Mouse (Mus musculus) heart, adult 2 months (tissue): ENCODE data around the gene Ncbp3. TPM values are rescaled to one million over a fixed set of nuclear protein-coding genes. Genes with fewer than 3 reads are reported as not detected.
A peak's percentile ranks its signal among the peaks of the same experiment; 100 is the strongest.

Experiments
- DNase-seq, 2 experiments: peaks; one replicate each; pipeline ENCODE4 v3.0.0; 2021
- H3K27ac ChIP-seq: fragments of 200-600 bp; 2 replicates; pipeline ENCODE4 v1.8.1; 2022
- H3K27me3 ChIP-seq: fragments of 200-500 bp; 2 replicates; pipeline ENCODE4 v1.6.1; 2012; ENCODE audit warnings: mild to moderate bottlenecking, low read length, inconsistent platforms, mixed read lengths; ENCODE audit not compliant: control insufficient read depth, insufficient read depth
- H3K36me3 ChIP-seq: fragments of 200-500 bp; 2 replicates; pipeline ENCODE4 v1.6.1; 2012; ENCODE audit warnings: low read length, inconsistent platforms; ENCODE audit not compliant: control insufficient read depth, insufficient read depth
- H3K4me1 ChIP-seq: fragments of 200-500 bp; 2 replicates; pipeline ENCODE4 v1.6.1; 2011; ENCODE audit warnings: low read length; ENCODE audit not compliant: control insufficient read depth, insufficient read depth
- H3K4me3 ChIP-seq: fragments of 200-600 bp; 2 replicates; pipeline ENCODE4 v1.8.1; 2022
- H3K79me2 ChIP-seq: fragments of 200-500 bp; replicated peaks from 2 replicates; pipeline ENCODE4 v1.6.1; 2012; ENCODE audit warnings: mild to moderate bottlenecking, inconsistent platforms, low read length, moderate library complexity, mixed read lengths; ENCODE audit not compliant: control insufficient read depth, insufficient read depth
- H3K9ac ChIP-seq: fragments of 200-500 bp; 2 replicates; pipeline ENCODE4 v1.6.1; 2012; ENCODE audit warnings: low read depth, mild to moderate bottlenecking, control low read depth, inconsistent platforms, low read length, mixed read lengths
- CTCF ChIP-seq: fragments of 200-600 bp; IDR thresholded peaks from 2 replicates; pipeline ENCODE4 v1.8.1; 2022; ENCODE audit warnings: antibody characterized with exemption, mild to moderate bottlenecking, moderate library complexity
- EP300 ChIP-seq: fragments of 200-500 bp; IDR thresholded peaks from 2 replicates; pipeline ENCODE4 v1.6.1; 2011; ENCODE audit warnings: low read depth, low read length, control low read depth; ENCODE audit not compliant: insufficient read depth
- POLR2A ChIP-seq: fragments of 200-500 bp; IDR thresholded peaks from 2 replicates; pipeline ENCODE4 v1.6.1; 2011; ENCODE audit warnings: mild to moderate bottlenecking, low read depth, low read length, control low read depth; ENCODE audit not compliant: insufficient read depth
- WGBS: fragments of 180-500 bp; shearing (Covaris S2); methylation state at CpG from one replicate; pipeline ENCODE4 v1.1.7; 2018; 5-methylcytosine and 5-hydroxymethylcytosine counted together
- intact Hi-C: fragments of 180-260 bp; cut with DNase I; formaldehyde crosslinking; loops from one replicate; pipeline ENCODE4 v1.15.1; 2025
- polyA plus RNA-seq: library from polyadenylated mRNA; depleted of rRNA; stranded (reverse); fragments of >200 nt; gene quantifications from 2 replicates; pipeline ENCODE4 v1.2.3, GENCODE M21; 2012
- total RNA-seq, 2 experiments: library from RNA; stranded (reverse); gene quantifications; 2 replicates each; pipeline ENCODE4 v1.2.3; 2021

Ncbp3 gene
- total and polyA plus RNA-seq, 3 experiments, result 2.0 to 5.7 (median 5.6) TPM

DNA sequence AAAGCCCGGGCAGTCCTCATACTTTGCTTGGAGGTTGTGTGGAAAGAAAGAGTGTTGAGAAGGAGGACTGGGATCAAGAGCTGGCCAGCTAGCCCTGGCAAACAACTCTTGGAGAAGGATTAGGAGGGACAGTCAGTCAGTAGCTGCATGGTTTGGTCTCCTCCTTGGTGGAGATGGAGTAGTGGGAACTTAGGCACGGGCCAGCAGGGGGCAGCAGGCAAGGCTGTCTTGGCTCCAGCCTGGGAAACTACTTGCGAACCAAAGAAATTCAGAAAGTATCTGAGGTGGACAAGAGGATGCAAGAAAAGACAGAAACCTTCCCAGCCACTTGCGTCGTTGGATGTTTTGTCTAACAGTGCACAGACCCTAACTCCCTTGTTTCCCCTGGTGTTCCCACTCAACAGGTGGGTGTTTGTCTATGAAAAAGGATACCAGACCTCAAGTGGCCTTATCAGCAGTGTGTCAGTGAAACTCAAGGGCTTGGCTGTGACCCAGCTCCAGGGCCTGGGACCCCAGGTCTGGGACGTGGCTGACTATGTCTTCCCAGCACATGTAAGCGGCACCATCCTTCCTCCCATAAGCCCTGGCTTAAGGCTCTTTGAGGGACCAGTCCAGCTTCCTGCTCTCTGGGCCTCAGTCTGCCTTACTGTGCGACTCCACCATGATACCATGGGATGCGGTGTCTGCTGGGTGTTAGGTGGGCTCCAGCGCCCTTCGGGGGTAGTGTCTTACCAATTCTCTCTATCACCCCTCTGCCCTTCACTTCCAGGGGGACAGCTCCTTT lies 39.7 kb upstream of the Ncbp3 start:
- Histone ChIP-seq H3K4me1 (peaks cover 2% of the 10 kb centered on the region; the same call in 1 of the 2 replicates), H3K79me2 (no peaks in the 10 kb centered on the region), H3K9ac (no peak overlapping the region), H3K36me3 (no peaks in the 10 kb centered on the region), H3K27ac (no peak overlapping the region), H3K4me3 (no peak overlapping the region), H3K27me3 (no peaks in the 10 kb centered on the region)
- 48% methylated on average over 11 of the region's 11 CpGs for WGBS
- intact Hi-C loops, result loop anchor here (2.0 to 10.0 kb wide), 4 partner anchors 99 to 1363 kb away; no protein-coding TSS in a partner anchor
- peak; percentile 87 for TF ChIP-seq CTCF
- no peak for TF ChIP-seq POLR2A
- DNase-seq, result peak; percentile 58 to 74

DNA sequence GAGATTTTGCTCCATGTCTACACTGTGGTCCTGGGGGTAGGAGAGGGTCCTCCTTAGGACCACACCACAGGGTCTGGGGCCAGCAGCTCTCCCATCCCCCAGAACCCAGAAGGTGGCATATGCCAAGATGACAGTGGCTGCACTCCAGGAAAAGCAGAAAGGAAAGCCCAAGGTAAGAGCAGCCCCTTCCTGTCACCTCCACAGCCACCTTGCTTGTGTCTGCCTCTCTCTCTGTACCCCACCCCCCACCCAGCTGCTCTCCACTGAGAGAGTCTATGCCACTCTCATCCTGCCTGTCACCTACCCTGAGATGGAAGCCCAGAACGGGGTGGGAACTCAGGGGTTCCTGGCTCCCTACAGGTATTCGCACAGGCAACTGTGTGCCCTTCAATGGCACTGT lies 38.8 kb upstream of the Ncbp3 start:
- Histone ChIP-seq H3K4me1 (peaks cover 2% of the 10 kb centered on the region; the same call in 1 of the 2 replicates), H3K27ac (no peak overlapping the region), H3K9ac (no peak overlapping the region), H3K79me2 (no peaks in the 10 kb centered on the region), H3K36me3 (no peaks in the 10 kb centered on the region), H3K27me3 (no peaks in the 10 kb centered on the region), H3K4me3 (no peak overlapping the region)
- no peak for DNase-seq
- TF ChIP-seq CTCF (no peak), POLR2A (no peak), EP300 (no peak)
- intact Hi-C loops, result loop anchor here (5.0 to 10.0 kb wide), 3 partner anchors 98 to 434 kb away; no protein-coding TSS in a partner anchor
- WGBS, result 76% methylated on average over 2 of the region's 2 CpGs

DNA sequence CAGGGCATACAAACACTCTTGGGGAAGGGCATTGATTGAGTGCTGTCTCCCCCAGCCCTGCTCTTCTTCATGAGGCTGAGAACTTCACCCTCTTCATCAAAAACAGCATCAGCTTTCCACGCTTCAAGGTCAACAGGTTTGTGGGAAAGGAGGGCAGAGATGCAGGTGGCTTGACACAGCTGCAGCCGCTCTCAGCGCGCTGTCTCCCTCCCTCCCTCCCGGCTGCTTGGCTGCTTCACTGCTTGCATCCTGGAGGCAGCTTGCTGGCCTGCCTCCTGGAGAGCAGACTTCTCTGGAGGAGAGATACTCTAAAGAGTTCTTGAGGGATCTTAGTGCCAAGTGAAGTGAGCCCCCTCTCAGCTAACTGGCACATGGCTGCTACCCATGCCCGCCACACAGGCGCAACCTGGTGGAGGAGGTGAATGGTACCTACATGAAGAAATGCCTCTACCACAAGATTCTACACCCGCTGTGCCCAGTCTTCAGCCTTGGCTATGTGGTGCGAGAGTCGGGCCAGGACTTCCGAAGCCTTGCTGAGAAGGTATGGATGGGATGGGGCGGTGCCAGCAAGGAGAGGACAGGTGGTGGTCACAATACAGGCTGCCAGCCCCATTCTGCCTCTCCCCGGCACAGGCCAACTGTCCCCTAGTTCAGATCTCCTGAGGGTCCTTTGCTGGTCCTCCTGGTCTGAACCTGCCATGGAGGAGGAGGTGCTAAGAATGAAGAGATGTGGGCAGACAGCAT lies 37.9 kb upstream of the Ncbp3 start:
- no peaks in the 10 kb centered on the region for H3K79me2 ChIP-seq
- H3K36me3 ChIP-seq, result no peaks in the 10 kb centered on the region
- H3K4me3 ChIP-seq, result no peak overlapping the region
- TF ChIP-seq POLR2A (no peak), CTCF (no peak), EP300 (no peak)
- H3K9ac ChIP-seq, result no peak overlapping the region
- H3K4me1 ChIP-seq, result peaks cover 2% of the 10 kb centered on the region; the same call in 1 of the 2 replicates
- no peaks in the 10 kb centered on the region for H3K27me3 ChIP-seq
- DNase-seq, result no peak
- H3K27ac ChIP-seq, result no peak overlapping the region
- 83% methylated on average over 13 of the region's 13 CpGs for WGBS
- intact Hi-C loops, result loop anchor here (5.0 to 10.0 kb wide), 3 partner anchors 98 to 435 kb away; no protein-coding TSS in a partner anchor

DNA sequence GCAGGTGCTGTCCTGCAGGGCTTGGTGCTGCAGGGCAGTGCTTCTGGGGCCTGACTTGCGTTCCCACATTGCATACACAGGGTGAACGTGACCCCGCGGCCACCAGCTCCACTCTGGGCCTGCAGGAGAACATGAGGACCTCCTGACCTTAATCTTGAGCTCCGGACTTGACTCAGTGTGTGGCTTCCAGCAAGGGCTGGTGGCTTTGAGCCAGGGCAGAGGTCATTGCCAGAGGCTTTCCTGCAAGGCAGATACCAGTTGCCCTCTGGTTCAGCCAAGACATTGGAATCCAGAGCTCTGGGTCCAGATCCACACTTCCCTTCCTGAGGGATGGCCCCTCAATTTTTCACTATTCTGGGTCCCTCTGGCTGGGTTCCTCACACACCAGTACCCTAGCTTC lies 33.6 kb upstream of the Ncbp3 start:
- no peak overlapping the region for H3K9ac ChIP-seq
- WGBS, result 64% methylated on average over 5 of the region's 5 CpGs
- H3K4me1 ChIP-seq, result peaks cover 7% of the 10 kb centered on the region
- intact Hi-C loops, result no loop called here
- DNase-seq, result no peak
- no peak overlapping the region for H3K27ac ChIP-seq
- H3K27me3 ChIP-seq, result no peaks in the 10 kb centered on the region
- no peak overlapping the region for H3K4me3 ChIP-seq
- TF ChIP-seq CTCF, result no peak
- no peak for TF ChIP-seq POLR2A
- no peak for TF ChIP-seq EP300
- no peaks in the 10 kb centered on the region for H3K79me2 ChIP-seq
- no peaks in the 10 kb centered on the region for H3K36me3 ChIP-seq

DNA sequence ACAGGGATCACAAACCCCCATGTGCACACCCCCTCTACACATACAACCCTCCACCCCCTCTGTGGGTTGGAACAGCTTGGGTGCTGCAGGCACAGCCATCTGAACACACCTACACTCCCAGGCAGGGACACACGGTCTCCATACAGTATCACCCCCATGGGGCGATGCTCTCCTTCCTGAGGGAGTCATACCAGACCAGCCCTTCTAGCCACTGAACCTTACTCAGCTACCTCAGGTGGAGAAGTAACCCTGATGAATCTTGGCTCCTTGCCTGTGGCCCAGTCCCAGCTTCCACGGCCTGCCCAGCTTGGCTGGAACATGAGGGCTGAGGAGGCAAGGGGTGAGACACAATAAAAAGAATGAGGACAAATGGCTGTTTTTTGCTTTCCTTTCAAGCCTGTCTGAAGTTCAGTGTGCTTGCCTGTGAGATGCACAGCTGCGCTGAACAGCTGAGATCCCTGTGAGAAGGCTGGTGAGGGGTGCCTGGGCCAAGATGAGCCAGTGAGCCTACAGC lies 32.7 kb upstream of the Ncbp3 start:
- peaks cover 10% of the 10 kb centered on the region for H3K4me1 ChIP-seq
- H3K27ac ChIP-seq, result no peak overlapping the region
- DNase-seq, result no peak
- H3K4me3 ChIP-seq, result no peak overlapping the region
- H3K9ac ChIP-seq, result no peak overlapping the region
- no peaks in the 10 kb centered on the region for H3K79me2 ChIP-seq
- WGBS, result 70% methylated on average over 4 of the region's 4 CpGs
- no peaks in the 10 kb centered on the region for H3K36me3 ChIP-seq
- TF ChIP-seq POLR2A, result no peak
- no peaks in the 10 kb centered on the region for H3K27me3 ChIP-seq
- intact Hi-C loops, result no loop called here
